Mouse (Mus musculus): ENCODE data around the gene Nrp1. TPM values are rescaled to one million over a fixed set of nuclear protein-coding genes. Genes with fewer than 3 reads are reported as not detected.

Gene Nrp1
- polyA plus RNA-seq, 1 experiment: 6.0 TPM

DNA sequence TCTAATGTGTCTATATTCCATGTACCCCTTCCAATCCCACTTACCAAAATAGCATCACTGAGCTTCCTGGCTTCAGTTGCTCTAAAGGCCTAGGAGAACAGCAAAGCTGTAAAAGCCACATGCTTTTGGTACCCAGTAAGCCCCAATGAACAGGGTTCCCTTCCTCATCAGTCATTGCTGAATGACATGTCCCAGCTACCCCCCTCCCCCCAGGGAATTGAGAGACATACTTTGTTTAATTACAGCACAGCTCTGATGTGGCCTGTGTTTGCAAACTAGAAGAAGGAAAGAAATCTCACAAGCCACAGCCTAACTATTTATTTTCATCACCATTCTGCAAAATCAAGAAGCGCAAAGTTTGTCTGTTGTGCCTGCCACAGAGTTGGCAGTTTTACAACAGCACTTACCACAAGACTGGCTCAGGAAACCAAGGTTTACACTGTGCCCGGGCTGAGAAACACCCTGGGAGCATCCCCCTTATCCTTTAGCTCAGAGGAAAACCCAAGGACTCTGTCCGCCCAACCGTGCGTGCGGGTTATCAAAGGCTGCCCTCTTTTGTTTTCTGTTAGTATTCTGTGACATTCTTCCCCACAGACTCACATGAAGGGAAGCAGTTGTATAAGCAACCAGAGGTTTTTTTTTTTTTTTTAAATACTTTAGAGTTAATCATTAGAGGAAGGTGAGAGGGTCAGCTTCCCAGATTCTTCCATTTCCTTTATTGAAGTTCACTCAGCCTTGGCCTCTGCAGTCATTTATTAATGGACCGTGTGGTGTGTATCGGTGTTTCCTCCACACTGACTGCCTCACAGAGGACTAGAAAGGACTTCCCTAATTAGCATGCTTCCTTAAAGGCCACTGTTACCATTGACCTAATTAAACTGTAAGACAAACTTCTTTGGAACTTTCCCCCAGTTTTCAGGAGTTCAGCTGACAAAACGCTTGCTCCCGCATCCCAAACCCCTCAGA, 129.8 kb downstream of the Nrp1 start:
- TF ChIP-seq POLR2A (IDR thresholded peaks at IDR 0.05; ENCODE audit: borderline replicate concordance, control insufficient read depth, low read depth, low read length) (no peak), CTCF (IDR thresholded peaks at IDR 0.05; ENCODE audit: control insufficient read depth, insufficient read depth, low read length) (no peak)
- Histone ChIP-seq H3K4me3 (replicated peaks; ENCODE audit: control insufficient read depth, low read depth, low read length) (no peak overlapping the region), H3K4me1 (ENCODE audit: control insufficient read depth, insufficient read depth, low read length) (peaks cover 1% of the 10 kb centered on the region; the same call in 1 of the 2 replicates), H3K27ac (ENCODE audit: control insufficient read depth, insufficient read depth, low read depth, low read length, poor library complexity) (peak overlapping the region; percentile 70)
- 17% methylated on average over 10 of the region's 10 CpGs for WGBS

DNA sequence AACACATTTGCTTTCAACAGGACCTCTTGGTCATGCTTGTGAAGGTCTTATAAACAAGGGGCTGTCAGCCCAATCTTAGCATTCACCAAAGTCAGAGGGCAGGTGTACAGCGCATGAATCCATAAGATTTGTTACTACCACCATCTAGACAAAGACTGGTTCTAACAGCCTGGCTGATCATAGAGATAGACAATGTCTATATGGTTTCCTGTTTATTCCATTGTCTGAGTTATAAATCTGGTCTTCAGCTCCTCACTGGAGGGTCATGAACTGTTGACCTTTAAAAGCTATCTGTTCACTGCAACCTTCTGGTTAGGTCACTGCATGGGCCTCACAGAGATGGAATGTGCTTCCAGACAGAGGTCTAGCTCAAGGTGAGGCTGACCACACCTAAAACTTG, 130.9 kb downstream of the Nrp1 start:
- no peak overlapping the region for H3K4me3 ChIP-seq (replicated peaks; ENCODE audit: control insufficient read depth, low read depth, low read length)
- 89% methylated on average over 1 of the region's 1 CpGs for WGBS
- H3K27ac ChIP-seq (ENCODE audit: control insufficient read depth, insufficient read depth, low read depth, low read length, poor library complexity): no peak overlapping the region
- peaks cover 1% of the 10 kb centered on the region; the same call in 1 of the 2 replicates for H3K4me1 ChIP-seq (ENCODE audit: control insufficient read depth, insufficient read depth, low read length)
- TF ChIP-seq CTCF (IDR thresholded peaks at IDR 0.05; ENCODE audit: control insufficient read depth, insufficient read depth, low read length): no peak
- TF ChIP-seq POLR2A (IDR thresholded peaks at IDR 0.05; ENCODE audit: borderline replicate concordance, control insufficient read depth, low read depth, low read length): no peak

DNA sequence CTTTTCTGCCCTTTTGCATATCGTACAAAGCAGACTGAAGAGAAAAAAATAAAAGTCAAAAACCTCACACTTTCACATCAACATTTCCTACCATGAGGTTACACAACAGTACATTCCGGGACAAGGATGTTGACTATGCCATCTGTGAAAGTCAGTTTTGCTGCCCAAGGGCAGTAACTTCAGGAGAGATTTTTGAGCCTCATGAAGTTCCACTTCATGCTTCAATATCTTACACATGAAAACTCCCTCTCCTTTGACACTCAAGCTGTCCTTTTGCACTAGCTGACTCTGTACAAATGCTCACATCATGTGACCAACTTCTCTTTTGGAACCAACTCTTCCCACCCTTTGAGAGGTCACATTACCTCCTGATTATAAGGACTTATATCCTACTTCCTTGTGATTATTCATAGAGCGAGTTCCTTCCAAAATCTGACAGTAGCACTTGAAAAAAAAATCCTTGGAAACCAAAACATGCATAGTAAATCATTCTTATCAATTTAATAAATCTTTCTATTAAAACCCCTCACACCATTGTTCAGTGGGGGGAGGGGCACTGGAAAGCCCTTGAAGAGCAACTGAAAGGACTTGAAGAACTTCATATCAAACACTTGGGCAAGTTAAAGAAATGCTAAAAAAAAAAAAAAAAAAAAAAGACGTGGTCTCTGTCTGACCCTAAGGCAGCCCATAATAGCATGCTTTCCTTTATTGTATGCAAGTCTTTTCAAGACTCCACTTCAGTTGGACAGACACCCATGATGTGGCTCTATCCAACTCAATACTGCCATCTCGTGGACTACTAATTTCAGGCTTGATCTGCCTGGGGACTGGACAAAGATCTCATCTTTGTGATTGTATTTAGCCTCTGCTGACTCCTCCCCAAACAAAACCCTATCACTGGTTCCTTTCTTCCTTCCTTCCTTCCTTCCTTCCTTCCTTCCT, 133.0 kb downstream of the Nrp1 start:
- WGBS: 20% methylated on average over 5 of the region's 5 CpGs
- TF ChIP-seq POLR2A (IDR thresholded peaks at IDR 0.05; ENCODE audit: borderline replicate concordance, control insufficient read depth, low read depth, low read length): no peak
- no peak for TF ChIP-seq CTCF (IDR thresholded peaks at IDR 0.05; ENCODE audit: control insufficient read depth, insufficient read depth, low read length)
- H3K4me3 ChIP-seq (replicated peaks; ENCODE audit: control insufficient read depth, low read depth, low read length): no peak overlapping the region

DNA sequence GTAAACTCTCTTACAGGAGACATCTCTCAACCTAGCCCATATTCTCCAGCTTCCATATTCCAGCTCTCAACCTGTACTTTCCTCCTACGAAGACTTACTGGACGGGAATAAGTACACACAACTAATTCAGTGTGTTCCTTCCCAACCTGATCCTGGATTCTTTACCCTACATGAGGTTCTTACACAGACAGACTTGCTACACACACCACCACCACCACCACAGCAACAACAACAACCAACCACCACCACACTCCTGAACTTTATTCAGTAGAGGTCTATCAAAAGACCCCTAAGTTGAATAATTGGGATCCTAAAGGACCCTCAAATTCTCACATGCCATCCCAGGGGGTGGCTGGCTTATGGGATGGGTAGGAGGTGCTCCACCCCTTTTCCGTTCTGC, 135.4 kb downstream of the Nrp1 start:
- H3K27ac ChIP-seq (ENCODE audit: control insufficient read depth, insufficient read depth, low read depth, low read length, poor library complexity): no peak overlapping the region
- H3K4me3 ChIP-seq (replicated peaks; ENCODE audit: control insufficient read depth, low read depth, low read length): no peak overlapping the region
- H3K4me1 ChIP-seq (ENCODE audit: control insufficient read depth, insufficient read depth, low read length): no peaks in the 10 kb centered on the region
- TF ChIP-seq POLR2A (IDR thresholded peaks at IDR 0.05; ENCODE audit: borderline replicate concordance, control insufficient read depth, low read depth, low read length): no peak
- no peak for TF ChIP-seq CTCF (IDR thresholded peaks at IDR 0.05; ENCODE audit: control insufficient read depth, insufficient read depth, low read length)
- 85% methylated on average over 3 of the region's 3 CpGs for WGBS

More for the DNA sequence above, 133.0 kb downstream of the Nrp1 start:
- H3K4me1 ChIP-seq (ENCODE audit: control insufficient read depth, insufficient read depth, low read length): peaks cover 1% of the 10 kb centered on the region; the same call in 1 of the 2 replicates
- H3K27ac ChIP-seq (ENCODE audit: control insufficient read depth, insufficient read depth, low read depth, low read length, poor library complexity): no peak overlapping the region

DNA sequence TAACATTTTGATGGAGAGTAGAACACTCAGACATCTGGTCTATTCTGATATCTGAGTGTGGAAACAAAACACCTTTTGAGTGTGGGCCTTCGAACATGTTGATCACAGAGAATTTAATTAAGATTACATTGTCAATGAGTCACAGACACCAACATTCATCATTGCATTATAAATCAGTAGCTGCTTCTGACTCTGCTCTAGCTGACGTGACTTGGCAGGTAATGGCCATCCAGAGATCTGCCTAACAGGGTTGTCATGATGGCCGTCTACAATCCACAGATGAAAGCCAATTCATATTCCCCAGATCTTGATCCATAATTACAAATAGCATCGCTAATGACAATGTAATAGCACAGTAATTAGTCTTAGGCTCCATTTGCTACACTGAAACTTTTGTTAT, 140.4 kb downstream of the Nrp1 start:
- 83% methylated on average over 4 of the region's 4 CpGs for WGBS
- Histone ChIP-seq H3K27ac (ENCODE audit: control insufficient read depth, insufficient read depth, low read depth, low read length, poor library complexity) (no peak overlapping the region), H3K4me1 (ENCODE audit: control insufficient read depth, insufficient read depth, low read length) (no peaks in the 10 kb centered on the region), H3K4me3 (replicated peaks; ENCODE audit: control insufficient read depth, low read depth, low read length) (no peak overlapping the region)
- no peak for TF ChIP-seq CTCF (IDR thresholded peaks at IDR 0.05; ENCODE audit: control insufficient read depth, insufficient read depth, low read length)
- no peak for TF ChIP-seq POLR2A (IDR thresholded peaks at IDR 0.05; ENCODE audit: borderline replicate concordance, control insufficient read depth, low read depth, low read length)

DNA sequence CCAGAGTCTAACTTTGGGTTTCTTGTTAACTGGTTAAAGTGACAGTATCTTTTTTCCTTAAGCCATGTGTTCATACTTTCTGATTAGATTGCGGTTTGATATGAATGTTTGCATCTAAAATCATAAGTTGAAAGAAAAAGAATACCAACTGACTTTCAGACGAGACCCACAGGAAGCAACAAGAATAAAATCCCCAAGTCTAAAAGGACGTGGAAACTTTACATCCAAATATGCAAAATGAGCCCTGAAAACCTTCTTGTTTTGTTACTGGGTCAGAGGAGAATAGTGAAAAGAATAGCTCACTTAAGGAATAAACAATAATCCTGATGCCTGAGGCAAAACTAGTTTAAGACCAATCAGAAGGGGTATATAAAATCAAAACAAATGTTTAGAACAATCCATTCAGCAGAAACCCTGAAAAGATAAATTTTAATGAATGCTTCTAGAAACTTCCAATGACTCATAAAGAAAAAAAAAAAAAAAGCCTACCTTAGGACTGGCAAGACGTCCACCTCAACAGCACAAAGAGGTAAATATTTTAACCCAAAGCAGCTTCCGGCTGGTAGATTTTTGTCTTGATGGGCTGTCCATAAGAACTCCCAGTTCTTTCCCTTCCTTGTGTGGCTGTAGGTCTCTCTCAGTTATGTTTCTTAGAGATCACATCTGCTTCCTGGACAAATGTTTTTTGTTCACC, 145.9 kb downstream of the Nrp1 start:
- no peaks in the 10 kb centered on the region for H3K4me1 ChIP-seq (ENCODE audit: control insufficient read depth, insufficient read depth, low read length)
- H3K4me3 ChIP-seq (replicated peaks; ENCODE audit: control insufficient read depth, low read depth, low read length): no peak overlapping the region
- no peak overlapping the region for H3K27ac ChIP-seq (ENCODE audit: control insufficient read depth, insufficient read depth, low read depth, low read length, poor library complexity)
- TF ChIP-seq CTCF (IDR thresholded peaks at IDR 0.05; ENCODE audit: control insufficient read depth, insufficient read depth, low read length) (no peak), POLR2A (IDR thresholded peaks at IDR 0.05; ENCODE audit: borderline replicate concordance, control insufficient read depth, low read depth, low read length) (no peak)
- 62% methylated on average over 5 of the region's 5 CpGs for WGBS

DNA sequence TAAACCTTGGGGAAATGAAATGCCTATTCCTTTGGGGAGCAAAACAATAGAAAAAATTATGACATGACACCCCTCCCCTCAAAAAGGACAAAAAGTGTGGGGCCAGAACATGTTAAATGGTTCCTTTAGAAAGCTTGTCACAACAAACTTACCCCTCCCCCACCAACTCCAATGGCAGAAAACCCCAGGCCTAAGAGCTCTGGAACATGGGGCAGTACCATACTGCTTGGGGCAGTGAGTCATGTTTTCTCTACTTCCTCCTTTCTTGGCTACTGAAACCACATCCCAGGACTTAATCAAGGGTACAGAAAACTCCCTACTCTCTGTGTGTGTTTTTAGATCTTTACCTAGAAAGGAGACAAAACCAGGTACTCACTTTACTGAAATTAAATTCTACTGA, 147.5 kb downstream of the Nrp1 start:
- Histone ChIP-seq H3K27ac (ENCODE audit: control insufficient read depth, insufficient read depth, low read depth, low read length, poor library complexity) (no peak overlapping the region), H3K4me3 (replicated peaks; ENCODE audit: control insufficient read depth, low read depth, low read length) (no peak overlapping the region), H3K4me1 (ENCODE audit: control insufficient read depth, insufficient read depth, low read length) (no peaks in the 10 kb centered on the region)
- TF ChIP-seq CTCF (IDR thresholded peaks at IDR 0.05; ENCODE audit: control insufficient read depth, insufficient read depth, low read length): no peak
- no peak for TF ChIP-seq POLR2A (IDR thresholded peaks at IDR 0.05; ENCODE audit: borderline replicate concordance, control insufficient read depth, low read depth, low read length)
